Mouse (Mus musculus) CH12.LX (cell line): ENCODE measurements around the gene Fbxo10. TPM values are rescaled to one million over a fixed set of nuclear protein-coding genes. Genes with fewer than 3 reads are reported as not detected.

ENCODE experiments used
- DNase-seq: peaks from one replicate; pipeline ENCODE4 v3.0.0-alpha.2; 2013; ENCODE audit errors: extremely low read depth
- H3K27ac ChIP-seq: 2 replicates; pipeline ENCODE4 v1.5.1; 2012; ENCODE audit warnings: low read depth, mild to moderate bottlenecking, control low read depth, moderate library complexity; ENCODE audit not compliant: insufficient read depth
- H3K27me3 ChIP-seq: replicated peaks from 2 replicates; pipeline ENCODE3; 2012; ENCODE audit warnings: inconsistent platforms
- H3K36me3 ChIP-seq, 2 experiments: replicated peaks in 1 of 2; 2 replicates each; pipeline versions ENCODE3 to v1.6.1; 2012; ENCODE audit warnings: inconsistent platforms in 1 of 2, low read length in 1 of 2, mild to moderate bottlenecking in 1 of 2, mixed read lengths in 1 of 2, moderate library complexity in 1 of 2; ENCODE audit not compliant: control insufficient read depth in 1 of 2, insufficient read depth in 1 of 2
- H3K4me1 ChIP-seq, 2 experiments: 2 replicates each; pipeline ENCODE4 v1.6.1; 2012; ENCODE audit warnings: inconsistent platforms in 1 of 2, moderate library complexity in 1 of 2; ENCODE audit not compliant: insufficient read depth in 2 of 2, control insufficient read depth in 1 of 2
- H3K4me2 ChIP-seq: 2 replicates; pipeline ENCODE4 v1.6.1; 2012; ENCODE audit warnings: low read depth, mild to moderate bottlenecking, control low read depth; ENCODE audit not compliant: poor library complexity, insufficient read depth, severe bottlenecking
- H3K4me3 ChIP-seq, 3 experiments: fragments of 150-350 bp in 1 of 3; sonication (generic) in 1 of 3; replicated peaks in 1 of 3; 2 replicates each; pipeline versions ENCODE3 to v1.5.1; 2011 to 2012; ENCODE audit warnings: low read depth in 2 of 3, low read length in 2 of 3, mild to moderate bottlenecking in 2 of 3, moderate library complexity in 2 of 3, control low read depth in 1 of 3, improper control_type of control experiment in 1 of 3, inconsistent platforms in 1 of 3, mixed read lengths in 1 of 3; ENCODE audit not compliant: poor library complexity in 1 of 3
- H3K79me2 ChIP-seq: replicated peaks from 2 replicates; pipeline ENCODE4 v1.6.1; 2012; ENCODE audit warnings: mild to moderate bottlenecking, moderate library complexity; ENCODE audit not compliant: control insufficient read depth, poor library complexity, insufficient read depth, severe bottlenecking; ENCODE audit errors: extremely low read depth
- H3K9ac ChIP-seq: 2 replicates; pipeline ENCODE4 v1.6.1; 2012; ENCODE audit warnings: low read depth, mild to moderate bottlenecking, control low read depth, moderate library complexity; ENCODE audit not compliant: insufficient read depth
- H3K9me3 ChIP-seq: replicated peaks from 2 replicates; pipeline ENCODE3; 2012; ENCODE audit warnings: low read length, inconsistent platforms, mixed read lengths
- BHLHE40 ChIP-seq: IDR thresholded peaks from 2 replicates; pipeline ENCODE4 v1.6.1; 2011; ENCODE audit warnings: mild to moderate bottlenecking, low read depth, low read length, improper control_type of control experiment
- CHD2 ChIP-seq: IDR thresholded peaks from 2 replicates; pipeline ENCODE4 v1.6.1; 2011; ENCODE audit warnings: low read length, improper control_type of control experiment
- CTCF ChIP-seq, 2 experiments: IDR thresholded peaks in 1 of 2; conservative IDR thresholded peaks in 1 of 2; 2 replicates each; pipeline ENCODE4 v1.5.1; 2011 to 2012; ENCODE audit warnings: low read depth in 2 of 2, low read length in 2 of 2, improper control_type of control experiment in 1 of 2, inconsistent platforms in 1 of 2, mild to moderate bottlenecking in 1 of 2, moderate library complexity in 1 of 2
- ELF1 ChIP-seq: IDR thresholded peaks from 2 replicates; pipeline ENCODE4 v1.6.1; 2014; ENCODE audit warnings: low read depth, mild to moderate bottlenecking, inconsistent platforms, low read length, improper control_type of control experiment
- ETS1 ChIP-seq: conservative IDR thresholded peaks from 2 replicates; pipeline ENCODE4 v1.6.1; 2012; ENCODE audit warnings: low read depth, mild to moderate bottlenecking, inconsistent platforms, low read length, improper control_type of control experiment, moderate library complexity
- HCFC1 ChIP-seq: IDR thresholded peaks from 2 replicates; pipeline ENCODE4 v1.6.1; 2012; ENCODE audit warnings: low read depth, mild to moderate bottlenecking, inconsistent platforms, low read length, improper control_type of control experiment
- JUN ChIP-seq: IDR thresholded peaks from 2 replicates; pipeline ENCODE4 v1.6.1; 2011; ENCODE audit warnings: low read depth, mild to moderate bottlenecking, low read length, improper control_type of control experiment, moderate library complexity; ENCODE audit not compliant: insufficient read depth
- KAT2A ChIP-seq: IDR thresholded peaks from 2 replicates; pipeline ENCODE4 v1.6.1; 2012; ENCODE audit warnings: low read length, improper control_type of control experiment, inconsistent platforms; ENCODE audit not compliant: insufficient replicate concordance
- MAFK ChIP-seq: IDR thresholded peaks from 2 replicates; pipeline ENCODE4 v1.6.1; 2011; ENCODE audit warnings: low read length, improper control_type of control experiment; ENCODE audit not compliant: insufficient replicate concordance
- MAZ ChIP-seq: IDR thresholded peaks from 2 replicates; pipeline ENCODE4 v1.6.1; 2012; ENCODE audit warnings: low read depth, mild to moderate bottlenecking, inconsistent platforms, low read length, improper control_type of control experiment, moderate library complexity
- MEF2A ChIP-seq: IDR thresholded peaks from 2 replicates; pipeline ENCODE4 v1.6.1; 2014; ENCODE audit warnings: low read depth, mild to moderate bottlenecking, inconsistent platforms, low read length, improper control_type of control experiment, borderline replicate concordance
- MYC ChIP-seq: IDR thresholded peaks from 2 replicates; pipeline ENCODE4 v1.6.1; 2011; ENCODE audit warnings: low read depth, mild to moderate bottlenecking, improper control_type of control experiment, low read length
- NRF1 ChIP-seq: IDR thresholded peaks from 2 replicates; pipeline ENCODE4 v1.6.1; 2014; ENCODE audit warnings: low read depth, mild to moderate bottlenecking, inconsistent platforms, low read length, improper control_type of control experiment, moderate library complexity
- PAX5 ChIP-seq: IDR thresholded peaks from 2 replicates; pipeline ENCODE4 v1.6.1; 2012; ENCODE audit warnings: low read length, inconsistent platforms, mixed read lengths
- RCOR1 ChIP-seq: conservative IDR thresholded peaks from 2 replicates; pipeline ENCODE4 v1.6.1; 2012; ENCODE audit warnings: low read depth, mild to moderate bottlenecking, inconsistent platforms, low read length, improper control_type of control experiment
- SIN3A ChIP-seq: IDR thresholded peaks from 2 replicates; pipeline ENCODE4 v1.6.1; 2012; ENCODE audit warnings: low read length, improper control_type of control experiment, inconsistent platforms
- TBP ChIP-seq: conservative IDR thresholded peaks from 2 replicates; pipeline ENCODE4 v1.6.1; 2011; ENCODE audit warnings: low read depth, low read length, improper control_type of control experiment
- TCF12 ChIP-seq: IDR thresholded peaks from 2 replicates; pipeline ENCODE4 v1.6.1; 2014; ENCODE audit warnings: low read depth, mild to moderate bottlenecking, inconsistent platforms, low read length, improper control_type of control experiment
- ZC3H11A ChIP-seq: IDR thresholded peaks from 2 replicates; pipeline ENCODE4 v1.6.1; 2012; ENCODE audit warnings: low read depth, mild to moderate bottlenecking, inconsistent platforms, low read length, improper control_type of control experiment
- ZMIZ1 ChIP-seq: IDR thresholded peaks from 2 replicates; pipeline ENCODE4 v1.6.1; 2012; ENCODE audit warnings: low read depth, mild to moderate bottlenecking, inconsistent platforms, low read length, improper control_type of control experiment
- ZNF384 ChIP-seq: IDR thresholded peaks from 2 replicates; pipeline ENCODE4 v1.6.1; 2012; ENCODE audit warnings: low read depth, low read length, improper control_type of control experiment, inconsistent platforms
- dilution Hi-C: fragments of 300-500 bp; cut with MboI; formaldehyde crosslinking; loops from 2 replicates; pipeline ENCODE4 v1.14.3; 2020; ENCODE audit warnings: low sequenced_read_pairs; ENCODE audit not compliant: extremely low pct_unique_long_range_greater_than_20kb, extremely low pct_ligation_motif_present
- in situ Hi-C: fragments of 300-500 bp; cut with MboI; formaldehyde crosslinking; loops from 3 replicates; pipeline ENCODE4 v1.14.3; 2019; ENCODE audit warnings: low sequenced_read_pairs, low pct_ligation_motif_present, low pct_unique_long_range_greater_than_20kb, mixed read lengths
- polyA plus RNA-seq: library from polyadenylated mRNA; unstranded; fragments of >175 nt; gene quantifications from 2 replicates; pipeline ENCODE4 v1.2.1, GENCODE M21; 2012; ENCODE audit warnings: low read depth; ENCODE audit not compliant: insufficient read length
- total RNA-seq, 2 experiments: library from RNA; depleted of rRNA; stranded (reverse); fragments of 300-350 nt in 1 of 2; fragments of >200 nt in 1 of 2; gene quantifications; 2 replicates each; pipeline ENCODE4 v1.2.3; 2012 to 2014

The Fbxo10 gene
- total and polyA plus RNA-seq, 3 experiments, result 0.39 to 1.4 (median 0.64) TPM

DNA sequence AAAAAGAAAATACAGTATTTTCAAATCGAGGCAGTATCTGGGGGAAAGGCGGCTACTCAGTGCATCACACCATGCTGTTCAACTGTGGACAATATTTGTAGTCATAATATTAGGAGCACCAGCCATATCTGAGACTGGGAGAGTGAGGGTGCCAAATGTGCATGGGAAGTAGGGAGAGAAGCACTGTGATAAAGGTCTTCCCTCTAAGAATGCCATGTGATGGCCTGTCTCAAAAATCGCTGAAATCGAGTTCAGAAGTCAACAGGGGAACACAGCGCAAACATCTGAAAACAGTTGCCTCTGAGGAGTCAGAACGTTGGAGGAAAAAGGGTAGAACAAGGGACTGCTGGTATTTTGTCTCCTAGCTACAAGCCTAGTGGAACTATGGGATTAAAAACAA lies 84.4 kb downstream of the Fbxo10 start:
- Histone ChIP-seq H3K4me3 (no peak overlapping the region), H3K27me3 (no peaks in the 10 kb centered on the region), H3K79me2 (peaks cover 9% of the 10 kb centered on the region; the same call in 1 of the 2 replicates), H3K9ac (no peak overlapping the region), H3K27ac (no peak overlapping the region), H3K4me2 (no peak overlapping the region), H3K36me3 (peaks cover 2 to 38% of the 10 kb centered on the region in 2 experiments), H3K9me3 (no peaks in the 10 kb centered on the region), H3K4me1 (peaks cover 0 to 44% of the 10 kb centered on the region in 2 experiments; a peak in 2 of 4 replicates)
- dilution Hi-C loops (no loop called here), in situ Hi-C loops (no loop called here)
- no peak for DNase-seq
- TF ChIP-seq RCOR1 (no peak), JUN (no peak), MEF2A (no peak), ETS1 (no peak), MAZ (no peak), CTCF (conservative IDR thresholded peaks at IDR 0.05 in 1 of 2, IDR thresholded peaks at IDR 0.05 in 1 of 2; ENCODE audit: low read depth in 2 of 2, low read length in 2 of 2) (no peak), HCFC1 (no peak), SIN3A (no peak), ZNF384 (no peak), ZC3H11A (no peak)

DNA sequence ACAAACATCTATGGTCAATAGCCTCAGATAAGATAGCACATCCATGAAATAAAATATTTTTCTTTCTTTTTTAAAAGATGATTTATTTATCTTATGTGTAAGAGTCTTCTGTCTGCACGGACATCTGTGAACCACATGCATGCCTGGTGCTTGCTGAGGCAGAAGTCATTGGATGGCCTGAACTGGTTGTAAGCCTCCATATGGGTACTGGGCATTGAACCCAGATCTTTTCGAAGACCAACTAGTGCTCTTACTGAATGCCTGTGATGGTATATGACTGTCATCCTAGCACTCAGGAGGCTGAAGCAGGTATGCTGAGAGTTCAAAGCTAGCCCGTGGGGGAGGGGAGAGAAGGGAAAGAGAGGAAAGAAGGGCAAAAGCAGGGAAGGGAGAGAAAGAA lies 86.3 kb downstream of the Fbxo10 start:
- dilution Hi-C loops, result no loop called here
- in situ Hi-C loops, result no loop called here
- peaks cover 19 to 44% of the 10 kb centered on the region in 2 experiments for H3K36me3 ChIP-seq
- no peaks in the 10 kb centered on the region for H3K27me3 ChIP-seq
- no peak for DNase-seq
- no peaks in the 10 kb centered on the region for H3K9me3 ChIP-seq
- peaks cover 9% of the 10 kb centered on the region; the same call in 1 of the 2 replicates for H3K79me2 ChIP-seq
- H3K4me1 ChIP-seq, result peaks cover 0 to 44% of the 10 kb centered on the region in 2 experiments; a peak in 2 of 4 replicates
- TF ChIP-seq ZMIZ1, result no peak
- no peak for TF ChIP-seq TCF12
- no peak for TF ChIP-seq MAFK
- no peak overlapping the region for H3K27ac ChIP-seq
- no peak overlapping the region for H3K9ac ChIP-seq
- H3K4me2 ChIP-seq, result no peak overlapping the region
- no peak overlapping the region for H3K4me3 ChIP-seq

DNA sequence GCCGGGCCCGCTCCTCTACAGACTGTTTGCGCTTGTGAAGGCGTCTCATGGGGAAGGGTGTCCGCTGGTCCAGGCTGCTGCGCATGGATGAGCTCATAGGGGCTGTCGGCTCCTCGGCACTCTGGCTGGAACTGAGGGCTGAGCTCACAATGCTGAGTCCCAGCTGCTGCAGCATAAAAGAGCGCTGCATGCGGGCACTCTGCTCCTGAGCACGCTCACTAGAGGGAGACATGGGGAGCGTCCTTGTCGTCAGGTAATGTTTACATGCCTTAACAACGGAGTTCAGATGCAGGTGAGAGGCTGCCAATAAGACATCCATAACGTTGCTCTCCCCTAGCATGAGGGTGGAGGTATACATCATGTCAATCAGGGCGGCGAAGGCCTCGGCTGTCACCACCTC lies 89.6 kb downstream of the Fbxo10 start:
- Histone ChIP-seq H3K4me1 (peaks cover 0 to 32% of the 10 kb centered on the region in 2 experiments; a peak in 2 of 4 replicates), H3K4me2 (no peak overlapping the region), H3K9ac (no peak overlapping the region), H3K9me3 (no peaks in the 10 kb centered on the region), H3K36me3 (peaks cover 44 to 57% of the 10 kb centered on the region in 2 experiments), H3K27me3 (no peaks in the 10 kb centered on the region), H3K27ac (no peak overlapping the region), H3K79me2 (peaks cover 3% of the 10 kb centered on the region; the same call in 1 of the 2 replicates), H3K4me3 (no peak overlapping the region)
- in situ Hi-C loops (no loop called here), dilution Hi-C loops (no loop called here)
- TF ChIP-seq KAT2A, result no peak
- TF ChIP-seq CHD2, result no peak
- no peak for TF ChIP-seq MYC
- TF ChIP-seq BHLHE40, result no peak
- TF ChIP-seq PAX5, result no peak
- TF ChIP-seq ELF1, result no peak
- no peak for TF ChIP-seq SIN3A
- no peak for TF ChIP-seq TBP
- no peak for TF ChIP-seq NRF1
- DNase-seq, result no peak
